Mouse (Mus musculus): Measurements from ENCODE around the gene Map7.

DNA sequence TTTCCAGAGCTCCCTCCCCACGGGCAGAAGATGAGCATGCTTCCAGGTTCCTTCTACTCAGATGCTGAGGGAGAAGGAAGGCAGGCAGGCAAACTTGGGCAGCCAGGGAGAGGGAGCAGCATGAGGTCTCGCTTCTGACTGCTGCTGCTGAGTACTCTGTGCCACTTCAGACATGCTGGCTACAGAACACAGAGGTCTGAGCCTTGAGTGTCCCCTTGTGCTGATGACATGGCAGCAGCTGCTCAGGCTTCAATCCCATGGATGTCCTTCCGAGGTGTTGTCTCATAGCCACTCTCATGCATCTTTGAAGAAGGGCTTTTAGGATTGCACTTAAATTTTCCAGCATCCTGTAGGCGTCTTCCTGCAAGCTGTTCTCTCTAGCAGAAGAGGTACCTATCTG is 23.5 kb downstream of the Map7 start:
- no peak for TF ChIP-seq CTCF (IDR thresholded peaks at IDR 0.05; ENCODE audit: borderline replicate concordance, insufficient read depth, low read length)
- TF ChIP-seq POLR2A (IDR thresholded peaks at IDR 0.05; ENCODE audit: low read depth, low read length), result no peak
